Mouse (Mus musculus) A20 (cell line): Measurements from ENCODE around the gene Ap1ar.
A peak's percentile ranks its signal among the peaks of the same experiment; 100 is the strongest.

ENCODE experiments used
- DNase-seq: peaks from one replicate; pipeline ENCODE4 v3.0.0-alpha.2; 2011; ENCODE audit warnings: low read depth, low spot score

Gene Ap1ar

DNA sequence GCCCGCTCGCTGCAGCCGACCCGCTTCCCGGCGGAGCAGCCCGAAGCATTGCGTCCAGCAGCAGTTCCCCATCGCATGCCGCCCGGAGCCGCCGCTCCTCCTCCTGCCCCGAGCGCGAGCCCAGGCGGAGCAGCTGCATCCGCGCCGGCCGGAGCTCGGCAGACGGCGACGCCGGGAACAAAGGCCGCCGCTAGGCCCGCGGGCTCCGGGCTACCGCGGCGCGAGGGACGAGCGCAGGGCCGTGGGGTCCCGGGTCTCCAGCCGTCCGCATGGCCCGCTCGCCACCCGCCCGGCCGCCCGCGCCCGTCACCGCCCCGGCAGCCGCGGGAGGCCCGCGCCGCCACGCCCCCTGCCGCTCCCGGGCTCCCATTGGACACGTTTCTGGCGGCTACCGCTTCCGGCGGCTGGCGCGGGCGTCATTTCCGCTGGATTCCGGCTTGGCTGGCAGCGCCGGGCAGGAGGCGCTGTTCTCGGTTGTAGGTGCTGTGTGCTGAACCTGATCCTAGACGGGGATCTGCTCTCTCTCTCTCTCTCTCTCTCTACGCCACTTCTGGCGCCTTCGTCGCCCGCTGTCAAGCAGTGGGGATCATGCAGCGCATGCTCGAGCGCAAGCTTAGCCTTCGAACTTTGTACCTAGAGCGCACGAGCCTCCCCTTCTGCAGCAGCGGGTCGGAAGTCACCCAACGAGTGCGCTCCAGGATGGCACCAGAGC lies at the start of gene Ap1ar:
Gene Ap1ar, minus strand, starts transcription at position 370 of the 712 bp plus-strand sequence.
- DNase-seq: peak; percentile 96

DNA sequence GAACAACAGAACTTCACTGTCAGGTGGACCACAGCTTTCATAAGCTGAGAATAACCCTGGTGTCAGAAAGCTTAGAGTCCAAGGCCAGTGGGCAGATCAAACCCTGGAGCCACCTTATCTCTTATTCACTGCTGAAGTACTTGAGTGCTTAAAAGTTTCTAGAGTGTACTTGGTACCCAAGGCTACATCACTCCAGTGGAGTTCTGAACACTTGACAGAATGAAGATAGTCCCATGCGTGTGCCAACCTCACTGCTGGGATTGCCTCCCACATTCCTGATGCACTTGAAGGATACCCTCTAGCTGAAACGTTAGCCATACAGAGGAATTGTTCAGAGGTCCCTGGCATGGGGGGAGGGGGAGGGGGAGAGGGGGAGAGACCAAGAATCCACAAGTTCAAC lies 44.4 kb upstream of the Ap1ar start:
- no peak for DNase-seq

DNA sequence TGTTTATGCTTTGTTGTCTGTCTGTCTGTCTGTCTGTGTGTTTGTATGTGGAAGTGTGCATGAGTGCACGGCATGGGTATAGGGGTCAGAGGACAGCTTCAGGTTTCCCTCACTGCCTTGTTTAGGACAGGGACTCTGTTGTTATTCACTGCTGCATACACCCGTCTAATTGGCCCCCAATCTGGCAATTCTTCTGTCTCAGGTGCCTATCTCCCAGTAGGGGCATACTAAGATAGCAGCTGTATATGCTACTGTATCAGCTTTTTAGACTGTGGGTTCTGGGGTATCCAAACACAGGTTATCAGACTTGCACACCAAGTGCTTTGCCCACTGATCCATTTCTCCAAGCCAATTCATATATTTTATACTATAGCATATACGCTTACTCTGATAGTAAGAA lies 42.6 kb upstream of the Ap1ar start:
- DNase-seq: no peak

DNA sequence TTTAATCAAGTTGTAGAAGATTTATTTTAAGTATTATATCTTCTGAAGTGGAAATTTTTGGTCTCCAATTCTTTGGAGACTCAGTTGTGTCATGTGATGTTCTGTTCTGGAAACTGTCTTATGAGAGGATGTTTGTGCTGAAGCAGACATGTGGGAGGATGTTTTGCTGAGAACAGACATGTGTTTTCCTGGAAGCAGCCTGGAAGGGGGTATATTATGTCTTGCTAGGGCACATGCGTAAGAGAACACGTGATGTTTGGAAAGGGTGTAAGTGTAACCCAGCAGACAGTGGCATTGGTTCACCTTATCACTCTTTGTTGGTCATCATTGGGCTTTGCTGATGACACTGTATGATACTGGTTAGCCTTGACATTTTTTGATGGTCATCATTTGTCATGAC lies 38.2 kb upstream of the Ap1ar start:
- no peak for DNase-seq

DNA sequence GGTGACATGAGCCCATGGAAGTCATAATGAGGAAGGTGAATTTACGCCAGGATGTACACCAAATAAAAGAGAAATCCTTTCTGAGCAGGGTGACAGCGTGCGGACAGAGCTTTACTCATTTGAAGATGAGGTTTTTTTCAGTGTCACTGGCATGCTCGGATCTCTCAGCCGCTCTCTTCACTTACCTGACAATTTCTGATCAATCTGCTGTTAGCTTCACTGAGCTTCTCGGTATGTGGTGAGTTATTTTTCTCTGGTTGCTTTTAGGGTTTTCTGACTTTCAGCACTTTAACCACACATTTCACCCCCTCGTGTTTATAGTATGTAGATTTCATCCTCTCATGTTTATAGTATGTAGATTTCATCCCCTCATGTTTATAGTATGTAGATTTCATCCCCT lies 37.7 kb upstream of the Ap1ar start:
- no peak for DNase-seq

DNA sequence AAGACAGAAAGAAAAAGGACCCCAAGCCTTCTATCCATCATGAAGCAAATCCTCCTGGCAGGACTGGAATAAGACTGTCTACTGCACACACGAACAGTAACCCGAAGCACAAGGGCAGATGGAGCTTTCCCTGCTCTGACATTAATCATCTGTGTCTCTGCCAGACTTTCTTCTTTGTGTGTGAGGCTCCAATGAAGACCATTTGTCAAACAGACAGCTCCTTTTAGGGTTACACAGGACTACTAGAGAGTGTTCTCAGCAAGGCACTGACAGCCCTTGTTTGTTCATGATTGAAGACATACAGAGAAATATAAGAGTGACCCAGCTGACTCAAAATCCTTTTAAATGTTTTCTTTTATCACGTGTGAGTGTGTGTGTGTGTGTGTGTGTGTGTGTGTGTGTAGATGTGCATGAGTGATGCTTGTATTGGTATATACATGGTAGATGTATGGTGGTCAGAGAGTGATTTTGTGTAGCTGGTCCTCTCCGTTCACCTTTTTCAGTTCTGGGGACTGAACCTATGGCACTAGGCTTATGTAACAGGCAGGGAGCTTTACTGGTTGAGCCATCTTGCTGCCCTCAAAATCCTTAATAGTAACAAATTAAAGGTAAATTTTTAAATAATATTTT lies 37.0 kb upstream of the Ap1ar start:
- DNase-seq: no peak

DNA sequence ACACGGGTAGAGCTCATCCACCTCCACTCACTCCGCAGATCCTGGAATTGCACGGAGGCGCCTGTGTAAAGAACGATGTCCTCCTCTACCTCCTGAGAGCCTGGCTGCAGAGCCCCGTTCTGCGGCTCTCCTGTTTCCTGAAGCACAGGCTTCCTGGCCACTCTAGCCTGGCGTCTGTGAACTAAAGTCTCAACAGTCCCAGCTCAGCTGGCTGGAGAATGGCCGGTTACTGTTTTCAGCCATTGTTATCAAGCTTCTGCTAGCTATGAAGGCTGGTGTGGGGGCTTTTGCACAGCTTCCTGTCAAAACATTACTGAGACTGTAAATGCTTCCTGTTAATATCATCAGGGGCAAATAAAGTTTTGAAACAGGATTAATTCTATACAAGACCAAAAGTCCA lies 34.3 kb upstream of the Ap1ar start:
- no peak for DNase-seq

DNA sequence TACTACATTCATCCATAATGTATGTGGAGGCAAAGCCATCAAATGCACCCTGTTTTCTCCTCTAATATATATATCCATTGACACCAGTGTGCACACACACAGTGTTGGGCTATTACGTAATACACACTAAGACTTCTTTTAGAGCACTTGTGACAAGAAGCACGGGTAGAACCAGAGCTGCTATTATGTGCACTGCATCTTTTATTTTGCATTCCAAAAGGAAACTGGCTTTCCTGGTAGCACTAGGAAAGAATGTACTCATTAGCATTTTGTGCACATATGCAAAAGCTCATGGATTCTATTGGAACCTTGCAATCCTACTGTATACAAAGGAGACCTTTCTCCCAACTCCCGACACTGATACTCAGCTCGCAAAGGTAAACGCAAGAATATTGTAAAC lies 31.6 kb upstream of the Ap1ar start:
- no peak for DNase-seq

DNA sequence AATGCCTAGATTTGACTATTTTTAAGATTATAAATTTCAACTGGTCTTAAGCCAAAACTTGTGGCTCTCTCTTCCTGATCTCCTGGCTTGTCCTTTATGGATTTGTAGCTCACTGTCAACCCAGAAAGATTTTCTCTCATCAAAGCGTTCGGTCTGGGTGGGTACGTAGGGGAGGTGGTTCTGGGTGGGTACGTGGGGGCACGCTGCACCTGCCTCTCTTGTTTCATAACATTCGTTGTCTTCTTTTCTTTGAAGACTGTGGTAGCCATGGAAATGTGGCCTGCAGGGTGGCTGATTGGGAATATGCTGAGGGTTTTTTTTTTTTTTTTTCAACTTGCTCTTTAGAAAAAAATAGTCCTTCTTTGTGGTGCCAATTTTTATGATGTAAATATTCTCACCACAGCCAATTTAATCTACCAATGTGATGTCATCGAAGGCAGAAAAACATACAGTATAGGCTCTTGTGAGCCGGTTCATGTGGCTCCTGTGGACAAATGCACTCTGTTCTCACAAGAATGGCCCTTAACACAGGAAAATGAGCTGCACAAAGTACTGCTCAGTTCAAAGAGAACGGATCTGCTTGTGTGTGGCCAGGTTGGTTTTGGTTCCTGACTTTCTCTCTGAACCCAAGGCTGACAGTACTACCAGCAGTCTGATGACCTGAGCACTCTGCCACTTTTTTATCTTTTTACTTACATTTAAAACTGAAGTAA lies 30.9 kb upstream of the Ap1ar start:
- DNase-seq: no peak

DNA sequence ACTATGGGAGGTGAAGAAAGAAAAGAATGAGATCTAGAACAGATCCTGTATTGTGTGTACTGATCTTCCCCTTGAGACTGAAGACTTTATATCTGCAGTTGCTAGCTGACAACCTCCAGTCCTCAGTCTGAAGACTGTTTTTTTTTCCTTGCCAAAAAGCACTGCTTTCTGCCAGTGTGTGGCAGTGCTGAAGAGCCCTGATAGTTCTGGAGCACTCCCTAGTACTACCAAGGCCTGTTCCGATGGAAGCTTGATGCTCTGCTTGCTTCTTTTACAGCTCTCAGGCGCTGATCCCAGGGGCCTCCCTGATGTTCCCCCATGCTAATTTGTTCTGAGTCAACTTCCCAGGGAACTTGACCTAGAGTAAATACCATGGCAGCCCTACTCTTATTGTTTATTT lies 26.9 kb upstream of the Ap1ar start:
- no peak for DNase-seq

DNA sequence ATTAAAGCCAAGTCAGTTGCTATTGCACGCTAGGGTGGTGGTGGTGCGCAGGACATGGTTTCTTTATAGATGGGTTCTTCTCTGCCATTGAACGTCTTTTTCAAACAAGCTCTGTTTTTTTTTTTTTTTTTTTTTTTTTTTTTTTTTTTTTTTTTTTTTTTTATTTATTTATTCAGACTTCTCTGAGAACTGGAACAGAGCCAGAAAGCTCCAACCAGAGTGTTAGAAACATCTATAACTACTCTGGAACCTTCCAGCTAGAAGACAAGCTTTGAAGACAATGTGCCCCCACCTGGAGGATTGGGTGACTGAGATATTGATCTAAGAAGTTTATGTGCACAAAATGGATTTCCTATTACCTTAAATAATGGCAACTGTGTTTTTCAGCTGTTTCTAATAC lies 26.2 kb upstream of the Ap1ar start:
- DNase-seq: no peak

DNA sequence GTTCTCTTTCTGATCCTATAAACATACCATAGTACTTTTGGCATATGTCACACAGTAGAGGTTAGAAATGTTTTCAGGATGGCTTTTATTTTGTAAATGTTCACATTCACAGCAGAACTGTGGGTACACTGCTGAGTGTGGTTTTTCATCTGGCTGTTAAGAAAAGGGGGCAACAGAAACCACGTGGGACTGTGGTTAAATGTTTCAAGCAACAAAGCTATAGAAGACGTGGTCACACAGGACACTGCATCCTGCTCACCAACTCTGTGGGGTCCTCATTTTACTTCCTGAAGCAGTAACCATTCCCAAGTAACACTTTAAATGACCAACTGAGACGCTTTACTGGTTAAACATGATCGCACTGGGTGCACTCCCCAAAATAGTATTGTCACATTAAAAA lies 25.2 kb upstream of the Ap1ar start:
- no peak for DNase-seq

DNA sequence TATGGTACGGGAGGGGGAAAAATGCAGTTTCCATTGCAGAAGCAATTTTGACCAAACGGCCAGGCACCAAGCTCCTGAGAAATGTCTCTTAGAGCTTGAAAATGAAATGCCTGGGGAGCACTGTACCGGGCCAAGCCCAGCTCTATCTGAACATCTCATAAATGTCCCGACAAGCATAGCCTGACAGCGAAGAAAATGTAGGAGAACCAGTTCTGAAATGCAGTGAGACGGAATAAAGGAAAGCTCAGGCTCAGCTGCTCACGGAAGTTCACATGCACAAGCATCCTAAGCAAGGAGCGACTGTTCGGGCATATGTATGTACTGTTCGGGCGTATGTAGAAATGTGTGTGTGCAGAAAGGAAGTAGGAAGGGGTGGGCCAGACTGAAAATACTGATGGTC lies 24.0 kb upstream of the Ap1ar start:
- no peak for DNase-seq

DNA sequence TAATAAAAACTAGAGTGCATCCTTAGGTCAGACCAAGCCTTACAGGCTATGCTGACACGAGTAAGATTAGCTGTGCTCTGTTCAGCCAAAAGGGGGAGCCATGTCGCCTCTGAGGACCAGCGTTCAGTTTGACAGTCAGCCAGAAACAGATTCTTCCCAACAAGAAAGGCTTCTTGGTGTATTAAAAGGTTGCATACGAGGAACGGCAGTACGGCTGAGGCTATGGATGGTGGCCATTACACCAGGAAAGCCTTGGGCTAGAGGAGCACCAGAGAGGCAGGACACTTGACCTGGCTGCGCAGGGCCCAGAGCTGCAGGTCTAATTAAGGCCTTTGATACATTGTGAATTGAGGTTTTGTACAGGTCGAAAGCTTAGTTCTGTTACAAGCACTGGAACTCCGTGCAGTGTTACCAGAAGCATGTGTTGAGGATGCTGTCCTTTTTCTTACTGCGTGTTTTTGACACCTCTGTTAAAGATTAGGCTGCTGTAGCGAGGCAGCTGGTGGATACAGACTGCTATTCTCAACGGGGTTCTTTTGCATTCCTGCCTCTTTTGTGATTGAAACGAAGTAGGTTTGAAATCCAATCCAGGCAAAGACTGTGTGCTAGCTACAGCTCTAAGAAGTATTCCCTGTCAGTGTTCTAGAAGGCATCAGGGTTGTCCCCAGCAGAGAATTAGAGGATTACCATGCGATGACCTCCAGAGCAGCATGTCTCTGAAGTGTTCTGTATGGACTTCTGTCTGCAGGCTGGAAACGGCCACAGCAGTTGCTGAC lies 16.3 kb upstream of the Ap1ar start:
- DNase-seq: peak; percentile 66

DNA sequence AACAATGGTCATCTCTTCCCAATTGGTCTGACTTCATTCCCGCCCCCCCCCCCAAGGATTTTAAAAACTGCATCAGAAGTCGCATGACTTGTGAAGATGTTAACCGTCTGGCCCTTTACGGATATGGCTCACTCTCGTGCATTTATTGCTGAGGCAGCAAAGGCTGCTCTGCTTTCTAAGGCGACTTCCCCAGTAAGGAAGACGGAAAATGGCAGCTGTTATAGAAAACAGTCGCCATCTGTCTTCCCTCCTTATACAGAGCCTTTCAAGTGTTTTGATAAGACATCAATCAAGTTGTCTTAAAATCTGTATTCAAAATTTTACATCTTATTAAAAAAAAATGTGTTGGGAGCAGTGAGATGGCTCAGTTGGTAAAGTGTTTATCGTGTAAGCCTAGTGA lies 15.4 kb upstream of the Ap1ar start:
- DNase-seq: no peak

DNA sequence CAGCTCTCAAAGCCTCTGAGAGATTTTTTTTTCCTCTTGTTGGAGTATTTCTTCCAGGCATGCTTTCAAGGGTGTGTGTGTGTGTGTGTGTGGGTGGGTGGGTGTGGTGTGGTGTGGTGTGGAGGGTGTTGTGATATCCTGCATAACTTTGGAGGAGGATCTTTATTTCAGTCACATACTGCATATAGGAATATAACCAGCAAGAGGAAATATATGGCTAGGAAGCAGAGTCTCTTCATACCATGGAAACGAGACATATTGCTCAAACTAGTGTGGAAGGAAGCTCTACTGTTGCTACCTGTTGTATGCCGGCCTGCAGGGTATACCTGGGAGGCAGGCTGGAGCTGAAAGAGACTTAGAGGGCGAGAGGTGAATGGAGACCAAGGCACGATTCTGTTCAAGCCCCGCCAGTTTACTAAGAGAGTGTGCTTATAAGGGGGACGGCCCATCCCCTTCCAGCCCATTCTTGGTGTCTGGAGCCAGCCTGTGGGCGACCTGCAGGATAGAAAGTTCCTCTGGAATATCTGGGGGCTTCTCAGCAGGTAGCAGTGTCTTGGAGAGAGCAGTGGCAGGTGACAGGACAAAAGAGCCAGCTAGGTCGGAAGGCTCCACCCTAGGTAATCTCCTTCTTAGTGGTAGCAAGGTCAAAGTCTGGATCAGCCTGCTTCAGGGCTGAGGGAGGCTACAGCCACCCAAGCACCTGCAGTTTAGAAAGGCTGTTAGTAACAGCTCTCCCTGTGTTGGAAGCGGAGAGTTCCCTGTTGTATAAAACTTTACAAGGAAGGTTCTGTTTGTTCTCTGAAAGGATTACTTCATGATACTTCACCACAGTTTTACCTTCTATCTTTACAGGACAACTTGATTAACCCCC lies 13.7 kb upstream of the Ap1ar start:
- DNase-seq: no peak

DNA sequence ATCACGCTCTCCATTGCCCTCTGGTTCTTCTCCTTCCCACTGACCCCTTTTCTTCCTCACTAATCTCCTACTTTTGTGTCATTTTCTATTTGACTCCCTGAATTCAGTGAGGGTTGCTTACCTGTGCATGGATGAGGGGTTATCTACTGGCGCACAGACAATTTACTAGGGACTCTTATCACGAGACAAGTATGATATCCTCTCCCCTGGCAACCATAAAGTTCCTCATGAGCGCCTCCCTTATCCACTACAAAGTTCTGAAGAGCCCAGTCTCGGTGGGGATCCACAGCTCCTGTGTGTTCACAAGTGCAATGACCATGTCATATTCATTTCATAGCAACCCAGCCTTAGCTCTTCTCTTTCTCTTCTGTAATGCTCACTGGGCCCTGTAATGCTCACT lies 12.6 kb upstream of the Ap1ar start:
- no peak for DNase-seq

DNA sequence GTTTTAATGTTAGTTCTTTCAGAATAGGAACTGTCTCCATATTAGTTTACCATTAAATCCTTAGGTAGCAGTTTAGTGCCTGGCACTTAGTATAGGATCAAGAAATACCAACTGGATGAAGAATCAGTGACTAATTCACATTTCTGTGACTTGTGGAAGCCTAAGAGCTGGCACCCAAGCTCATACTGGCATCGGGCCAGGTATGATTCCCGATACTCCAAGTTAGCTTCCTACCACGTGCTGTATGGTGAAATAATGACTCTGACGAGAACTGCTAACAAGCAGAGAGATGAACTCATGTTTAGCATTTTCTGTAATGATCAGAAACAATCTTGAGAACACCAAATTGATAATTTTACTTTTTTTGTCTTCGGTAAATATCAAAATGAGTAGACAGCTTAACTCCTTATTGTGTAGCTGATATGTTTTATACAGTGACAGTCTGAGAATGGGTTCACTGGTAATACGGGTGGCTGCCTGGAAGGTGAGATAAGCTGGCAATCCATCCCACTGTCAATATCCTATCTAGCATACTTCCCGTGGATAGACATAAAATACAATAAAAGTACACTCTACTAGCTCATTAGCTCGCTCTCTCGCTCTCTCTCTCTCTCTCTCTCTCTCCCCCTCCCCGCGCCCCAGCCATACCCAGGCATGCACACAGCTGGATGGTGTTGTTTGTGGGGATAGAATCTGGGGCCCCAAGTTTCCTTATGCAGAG lies 10.9 kb upstream of the Ap1ar start:
- no peak for DNase-seq

DNA sequence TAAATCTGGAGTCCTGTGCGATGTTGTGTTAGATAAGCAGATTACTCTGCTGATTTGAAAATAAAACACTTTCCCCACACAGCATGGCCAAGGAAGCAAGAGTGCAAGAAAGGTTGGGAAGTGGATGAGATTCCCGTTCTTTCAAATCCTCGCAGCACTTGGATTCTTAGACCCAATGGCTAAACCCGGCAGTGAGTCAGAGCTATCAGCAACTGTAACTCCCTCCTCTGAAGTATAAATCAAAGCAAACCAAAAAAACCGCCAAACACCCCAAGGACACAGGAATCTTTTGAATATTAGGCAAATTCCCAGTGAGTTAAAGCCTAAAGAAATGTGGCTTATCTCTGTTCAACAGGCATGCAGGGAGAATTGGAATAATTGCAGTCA lies 6.6 kb upstream of the Ap1ar start:
- DNase-seq: no peak

DNA sequence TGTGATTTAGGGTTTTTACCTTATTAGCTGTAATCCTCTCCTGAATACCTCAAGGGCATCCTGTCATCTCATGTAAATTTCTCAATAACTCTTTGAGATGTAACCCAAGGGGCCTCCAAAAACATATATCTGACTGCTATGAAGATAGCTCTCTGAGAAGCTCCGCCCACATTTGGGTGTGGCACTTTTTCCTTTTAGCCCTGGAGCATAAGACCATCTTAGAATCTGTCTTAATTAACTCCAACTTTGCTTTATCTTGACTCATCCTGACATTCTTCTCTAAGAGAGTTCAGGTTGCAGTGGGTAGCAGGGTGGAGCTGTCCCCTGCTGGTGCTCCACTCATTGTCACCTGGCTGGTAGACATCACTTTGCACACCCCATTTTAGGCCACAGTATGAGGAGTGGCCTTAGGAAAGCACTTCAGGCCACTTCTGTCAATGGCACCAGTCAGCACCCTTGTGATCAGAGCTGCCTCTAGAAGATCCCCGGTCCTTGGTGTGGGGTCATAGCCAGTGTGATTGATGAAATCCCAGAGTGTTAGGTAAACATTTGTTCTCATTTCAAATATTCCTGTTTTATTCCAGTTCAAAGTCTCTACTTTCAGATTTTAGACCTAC lies 6.1 kb upstream of the Ap1ar start:
- no peak for DNase-seq
